Mouse (Mus musculus) heart, embryonic 14.5 days (tissue): ENCODE results near the gene Tgoln1. TPM values are rescaled to one million over a fixed set of nuclear protein-coding genes. Genes with fewer than 3 reads are reported as not detected.

Source experiments
- ATAC-seq: fragments of 200-750 bp; cut with Nextera tagmentation; 2 replicates; pipeline ENCODE4 v1.8.0; 2017; ENCODE audit warnings: low read depth, moderate TSS enrichment; ENCODE audit not compliant: insufficient number of reproducible peaks, insufficient read depth, low FRiP score
- H3K27ac ChIP-seq, 2 experiments: fragments of 200-500 bp in 1 of 2; fragments of 300-500 bp in 1 of 2; sonication (generic) in 1 of 2; replicated peaks in 1 of 2; 2 replicates each; pipeline ENCODE4 v1.5.1; 2012 to 2014; ENCODE audit warnings: low read depth in 2 of 2, low read length in 2 of 2, control low read depth in 1 of 2, mild to moderate bottlenecking in 1 of 2, mixed read lengths in 1 of 2; ENCODE audit not compliant: control insufficient read depth in 1 of 2, insufficient read depth in 1 of 2
- H3K27me3 ChIP-seq: fragments of 300-500 bp; sonication (generic); 2 replicates; pipeline ENCODE4 v1.6.1; 2014; ENCODE audit warnings: mild to moderate bottlenecking, low read length, control low read depth; ENCODE audit not compliant: control insufficient read depth, insufficient read depth
- H3K36me3 ChIP-seq: fragments of 300-500 bp; sonication (generic); 2 replicates; pipeline ENCODE4 v1.6.1; 2014; ENCODE audit warnings: mild to moderate bottlenecking, control low read depth, low read length, mixed read lengths; ENCODE audit not compliant: control insufficient read depth, insufficient read depth
- H3K4me1 ChIP-seq, 2 experiments: fragments of 200-500 bp in 1 of 2; fragments of 300-500 bp in 1 of 2; sonication (generic) in 1 of 2; 2 replicates each; pipeline ENCODE4 v1.6.1; 2012 to 2014; ENCODE audit warnings: low read length in 2 of 2, control low read depth in 1 of 2, mixed read lengths in 1 of 2; ENCODE audit not compliant: control insufficient read depth in 2 of 2, insufficient read depth in 2 of 2
- H3K4me2 ChIP-seq: fragments of 300-500 bp; sonication (generic); 2 replicates; pipeline ENCODE4 v1.6.1; 2014; ENCODE audit warnings: mild to moderate bottlenecking, low read length
- H3K4me3 ChIP-seq, 2 experiments: fragments of 200-500 bp in 1 of 2; fragments of 300-500 bp in 1 of 2; sonication (generic) in 1 of 2; 2 replicates each; pipeline ENCODE4 v1.5.1; 2012 to 2014; ENCODE audit warnings: low read length in 2 of 2, mild to moderate bottlenecking in 2 of 2, control low read depth in 1 of 2, low read depth in 1 of 2, moderate library complexity in 1 of 2; ENCODE audit not compliant: control insufficient read depth in 1 of 2, insufficient read depth in 1 of 2
- H3K9ac ChIP-seq: fragments of 300-500 bp; sonication (generic); 2 replicates; pipeline ENCODE4 v1.6.1; 2014; ENCODE audit warnings: mild to moderate bottlenecking, low read length
- H3K9me3 ChIP-seq: fragments of 300-500 bp; sonication (generic); 2 replicates; pipeline ENCODE4 v1.6.1; 2016; ENCODE audit warnings: low read length, control low read depth; ENCODE audit not compliant: control insufficient read depth
- WGBS: fragments of 180-500 bp; shearing (Covaris S2); extraction: QIAGEN DNeasy Blood & Tissue Kit; methylation state at CpG from one replicate; pipeline ENCODE4 v1.1.7; 2014; 5-methylcytosine and 5-hydroxymethylcytosine counted together
- polyA plus RNA-seq: library from polyadenylated mRNA; unstranded; fragments of >200 nt; fragmentation: Nextera tagmentation; extraction: Ambion mirVana; gene quantifications from 2 replicates; pipeline ENCODE4 v1.2.1, GENCODE M21; 2014

The Tgoln1 gene
- polyA plus RNA-seq, 1 experiment from 2014 or later, result 27.9 TPM

DNA sequence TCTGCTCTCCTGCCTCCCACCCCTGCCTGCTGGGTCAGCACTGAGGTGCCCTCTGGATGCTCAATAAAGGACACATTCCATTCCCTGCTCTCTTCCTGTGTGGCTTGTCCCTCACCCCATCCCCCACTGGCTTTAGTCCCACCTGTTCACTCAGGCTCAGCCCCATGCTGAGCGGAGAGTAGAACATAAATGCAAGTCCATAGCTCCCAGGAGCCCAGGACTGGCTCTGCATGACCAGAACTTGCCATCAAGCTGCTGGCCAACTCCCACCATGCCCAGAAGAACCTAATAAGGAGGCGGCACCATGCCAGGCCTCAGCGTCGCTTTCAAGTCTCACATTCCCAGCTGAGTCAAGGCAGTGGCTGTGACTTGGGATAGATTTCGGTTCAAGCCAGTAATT lies 53.9 kb downstream of the Tgoln1 start:
- peaks cover 2 to 12% of the 10 kb centered on the region in 2 experiments; a peak in 3 of 4 replicates for H3K4me1 ChIP-seq
- no peak overlapping the region for H3K27ac ChIP-seq
- H3K9me3 ChIP-seq, result no peaks in the 10 kb centered on the region
- ATAC-seq, result no peak
- no peak overlapping the region for H3K9ac ChIP-seq
- no peak overlapping the region for H3K4me3 ChIP-seq
- no peaks in the 10 kb centered on the region for H3K27me3 ChIP-seq
- 76% methylated on average over 5 of the region's 5 CpGs for WGBS
- H3K36me3 ChIP-seq, result peaks cover 1% of the 10 kb centered on the region; the same call in 1 of the 2 replicates
- H3K4me2 ChIP-seq, result no peak overlapping the region

DNA sequence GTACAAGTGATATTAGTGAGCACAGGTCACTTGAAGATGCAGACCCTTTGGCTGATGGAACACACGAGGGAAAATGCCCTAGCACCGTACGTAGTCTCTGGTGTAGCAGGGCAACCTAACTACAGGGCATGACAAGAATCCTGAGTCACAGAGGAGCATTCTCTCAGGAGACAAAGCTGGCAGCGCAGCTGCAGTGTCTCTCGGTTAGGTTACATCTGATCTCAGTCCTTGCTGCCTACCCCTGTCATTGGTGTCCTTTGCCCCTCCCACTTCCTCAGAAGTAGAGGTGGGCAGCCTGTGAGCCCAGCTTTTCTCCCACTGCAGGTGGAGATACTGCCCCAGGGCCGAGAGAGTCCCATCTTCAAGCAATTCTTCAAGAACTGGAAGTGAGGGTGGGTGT lies 54.3 kb downstream of the Tgoln1 start:
- no peak for ATAC-seq
- Histone ChIP-seq H3K9me3 (no peaks in the 10 kb centered on the region), H3K4me2 (no peak overlapping the region), H3K4me1 (peaks cover 2 to 12% of the 10 kb centered on the region in 2 experiments; a peak in 3 of 4 replicates), H3K9ac (no peak overlapping the region), H3K36me3 (no peaks in the 10 kb centered on the region), H3K4me3 (no peak overlapping the region), H3K27ac (no peak overlapping the region), H3K27me3 (no peaks in the 10 kb centered on the region)
- WGBS, result 64% methylated on average over 6 of the region's 6 CpGs

- no peak overlapping the region for H3K9ac ChIP-seq
- H3K27ac ChIP-seq, result no peak overlapping the region
- no peaks in the 10 kb centered on the region for H3K36me3 ChIP-seq
- H3K4me1 ChIP-seq, result peaks cover 2 to 8% of the 10 kb centered on the region in 2 experiments; a peak in 3 of 4 replicates
- H3K9me3 ChIP-seq, result no peaks in the 10 kb centered on the region
- H3K4me2 ChIP-seq, result no peak overlapping the region
- ATAC-seq, result no peak
- no peak overlapping the region for H3K4me3 ChIP-seq
- no peaks in the 10 kb centered on the region for H3K27me3 ChIP-seq
- WGBS, result 81% methylated on average over 8 of the region's 8 CpGs
Observed at GRCm38 (mm10) chr6:72560801-72561200, 56.0 kb downstream of the Tgoln1 start.

Other genes starting within 250 kb of the Tgoln1 start
- gene Vamp5, start 236.5 kb downstream of the Tgoln1 start, polyA plus RNA-seq, result 58.1 and 61.9 TPM in 2 replicates
- gene Vamp8, start 226.3 kb downstream of the Tgoln1 start, polyA plus RNA-seq, result 154 and 157 TPM in 2 replicates
- 24.1 and 26.3 TPM in 2 replicates for gene Ggcx, start 202.7 kb downstream of the Tgoln1 start, polyA plus RNA-seq
- 265 and 281 TPM in 2 replicates for gene Mat2a, start 177.4 kb downstream of the Tgoln1 start, polyA plus RNA-seq
- gene Sh2d6, start 95.3 kb downstream of the Tgoln1 start, polyA plus RNA-seq, result not detected in 2 replicates
- gene Capg, start 72.6 kb downstream of the Tgoln1 start, polyA plus RNA-seq, result 26.0 and 27.2 TPM in 2 replicates
- 12.8 and 16.3 TPM in 2 replicates for gene Elmod3, start 18.6 kb downstream of the Tgoln1 start, polyA plus RNA-seq
- 23.5 and 25.2 TPM in 2 replicates for gene Retsat, start 18.5 kb downstream of the Tgoln1 start, polyA plus RNA-seq
- 15.7 and 17.4 TPM in 2 replicates for gene Tcf7l1, start 172.3 kb upstream of the Tgoln1 start, polyA plus RNA-seq